Mouse (Mus musculus): Measurements from ENCODE around the gene Ctsj. TPM values are rescaled to one million over a fixed set of nuclear protein-coding genes. Genes with fewer than 3 reads are reported as not detected.
"Not testable (repeated sequence)": the region's sequence is repeated elsewhere in the genome, so short reads cannot be mapped to it uniquely, and the experiment has no call there.

Gene Ctsj
- polyA plus RNA-seq (2012; rRNA removed): not detected in 2 replicates

- Histone ChIP-seq H3K4me3 (ENCODE audit: insufficient read depth, low read depth, low read length) (no peak within 1 kb of the TSS), H3K27ac (ENCODE audit: insufficient read depth, low read depth, low read length) (no peak within 1 kb of the TSS), H3K36me3 (ENCODE audit: control insufficient read depth, insufficient read depth, low read length) (no peaks in the 10 kb centered on the region), H3K4me1 (ENCODE audit: control insufficient read depth, insufficient read depth, low read length) (no peaks in the 10 kb centered on the region), H3K27me3 (replicated peaks; ENCODE audit: control insufficient read depth, insufficient read depth, low read length) (no peaks in the 10 kb centered on the region)
- no peak for DNase-seq
- 72% methylated on average over 3 of the region's 3 CpGs for WGBS
- TF ChIP-seq POLR2A (IDR thresholded peaks at IDR 0.05; ENCODE audit: low read depth, low read length) (no peak), CTCF (conservative IDR thresholded peaks at IDR 0.05; ENCODE audit: insufficient read depth, insufficient read length, low read depth, low read length) (no peak)
These were observed at the start of gene Ctsj for GRCm38 (mm10) chr13:61005859-61006258. Gene Ctsj, minus strand, starts transcription at chr13:61005959.

DNA sequence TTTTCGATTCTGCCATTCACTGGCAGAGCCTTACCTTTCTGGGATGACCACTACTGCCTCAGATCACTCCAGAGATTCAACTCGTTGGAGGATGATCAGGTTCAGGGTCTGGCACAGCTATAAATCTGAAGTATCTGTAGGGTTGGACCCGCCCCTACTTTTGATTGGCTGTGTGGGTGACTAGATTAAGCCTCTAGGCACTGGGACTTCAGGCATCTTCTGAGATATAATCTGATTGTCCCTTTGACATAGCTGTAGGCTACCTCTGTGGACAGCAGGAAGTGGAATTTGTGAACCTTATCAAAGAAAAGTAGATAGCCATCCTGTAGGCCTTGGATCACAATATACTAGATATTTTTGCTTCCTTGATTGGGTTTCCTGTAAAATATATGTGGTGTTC, 34.8 kb upstream of the Ctsj start, which contains the start of gene Ctsq:
TSS of gene Ctsq (minus strand) at position 101 of the 400 bp plus-strand sequence.
- WGBS: 42% methylated on average over 3 of the region's 3 CpGs
- H3K4me1 ChIP-seq (ENCODE audit: control insufficient read depth, insufficient read depth, low read length): no peaks in the 10 kb centered on the region
- no peak for TF ChIP-seq POLR2A (IDR thresholded peaks at IDR 0.05; ENCODE audit: low read depth, low read length)
- no peak for TF ChIP-seq CTCF (conservative IDR thresholded peaks at IDR 0.05; ENCODE audit: insufficient read depth, insufficient read length, low read depth, low read length)

DNA sequence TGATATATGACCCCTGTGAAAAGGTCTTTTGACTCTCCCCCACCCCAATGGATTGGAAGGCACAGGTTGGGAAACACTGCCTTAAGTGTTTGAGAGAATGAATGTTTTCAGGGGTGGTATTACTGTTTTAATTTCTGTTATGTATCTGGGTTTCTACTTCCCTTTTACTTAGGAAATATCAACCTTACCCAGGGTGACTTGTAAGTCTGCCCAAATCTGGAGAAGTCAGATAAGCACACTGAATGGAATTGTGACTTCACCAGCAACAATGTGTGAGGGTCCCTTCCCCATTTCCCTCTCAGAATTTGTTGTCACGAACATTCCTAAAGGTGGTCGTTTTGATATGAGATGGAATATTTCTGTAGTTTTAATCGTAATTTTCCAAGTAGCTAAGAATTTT, 17.0 kb upstream of the Ctsj start:
- H3K27ac ChIP-seq (ENCODE audit: insufficient read depth, low read depth, low read length): no peak overlapping the region

More for the DNA sequence above, 34.8 kb upstream of the Ctsj start, which contains the start of gene Ctsq:
- Histone ChIP-seq H3K36me3 (ENCODE audit: control insufficient read depth, insufficient read depth, low read length) (no peaks in the 10 kb centered on the region), H3K27ac (ENCODE audit: insufficient read depth, low read depth, low read length) (no peak within 1 kb of the TSS), H3K4me3 (ENCODE audit: insufficient read depth, low read depth, low read length) (no peak within 1 kb of the TSS), H3K27me3 (replicated peaks; ENCODE audit: control insufficient read depth, insufficient read depth, low read length) (no peaks in the 10 kb centered on the region)
- no peak for DNase-seq

GRCm38 (mm10) chr13:61021844-61022243, 16.1 kb upstream of the Ctsj start:
- H3K4me3 ChIP-seq (ENCODE audit: insufficient read depth, low read depth, low read length): no peak overlapping the region
- 84% methylated on average over 6 of the region's 6 CpGs for WGBS
- TF ChIP-seq CTCF (conservative IDR thresholded peaks at IDR 0.05; ENCODE audit: insufficient read depth, insufficient read length, low read depth, low read length): no peak
- no peak for TF ChIP-seq POLR2A (IDR thresholded peaks at IDR 0.05; ENCODE audit: low read depth, low read length)
- H3K27ac ChIP-seq (ENCODE audit: insufficient read depth, low read depth, low read length): no peak overlapping the region
- no peaks in the 10 kb centered on the region for H3K36me3 ChIP-seq (ENCODE audit: control insufficient read depth, insufficient read depth, low read length)
- DNase-seq: no peak
- H3K4me1 ChIP-seq (ENCODE audit: control insufficient read depth, insufficient read depth, low read length): no peaks in the 10 kb centered on the region
- no peaks in the 10 kb centered on the region for H3K27me3 ChIP-seq (replicated peaks; ENCODE audit: control insufficient read depth, insufficient read depth, low read length)

More for the DNA sequence above, 17.0 kb upstream of the Ctsj start:
- Histone ChIP-seq H3K27me3 (replicated peaks; ENCODE audit: control insufficient read depth, insufficient read depth, low read length) (no peaks in the 10 kb centered on the region), H3K36me3 (ENCODE audit: control insufficient read depth, insufficient read depth, low read length) (no peaks in the 10 kb centered on the region), H3K4me3 (ENCODE audit: insufficient read depth, low read depth, low read length) (no peak overlapping the region), H3K4me1 (ENCODE audit: control insufficient read depth, insufficient read depth, low read length) (no peaks in the 10 kb centered on the region)
- TF ChIP-seq POLR2A (IDR thresholded peaks at IDR 0.05; ENCODE audit: low read depth, low read length) (no peak), CTCF (conservative IDR thresholded peaks at IDR 0.05; ENCODE audit: insufficient read depth, insufficient read length, low read depth, low read length) (no peak)
- WGBS: 85% methylated on average over 3 of the region's 3 CpGs
- no peak for DNase-seq

- no peak overlapping the region for H3K27ac ChIP-seq (ENCODE audit: insufficient read depth, low read depth, low read length)
- DNase-seq: no peak
- no peaks in the 10 kb centered on the region for H3K27me3 ChIP-seq (replicated peaks; ENCODE audit: control insufficient read depth, insufficient read depth, low read length)
- no peaks in the 10 kb centered on the region for H3K4me1 ChIP-seq (ENCODE audit: control insufficient read depth, insufficient read depth, low read length)
- no peaks in the 10 kb centered on the region for H3K36me3 ChIP-seq (ENCODE audit: control insufficient read depth, insufficient read depth, low read length)
- 75% methylated on average over 4 of the region's 4 CpGs for WGBS
- TF ChIP-seq CTCF (conservative IDR thresholded peaks at IDR 0.05; ENCODE audit: insufficient read depth, insufficient read length, low read depth, low read length): no peak
- no peak for TF ChIP-seq POLR2A (IDR thresholded peaks at IDR 0.05; ENCODE audit: low read depth, low read length)
- H3K4me3 ChIP-seq (ENCODE audit: insufficient read depth, low read depth, low read length): no peak overlapping the region
These were observed 4.4 kb upstream of the Ctsj start for GRCm38 (mm10) chr13:61010171-61010570.

- no peaks in the 10 kb centered on the region for H3K27me3 ChIP-seq (replicated peaks; ENCODE audit: control insufficient read depth, insufficient read depth, low read length)
- no peak overlapping the region for H3K4me3 ChIP-seq (ENCODE audit: insufficient read depth, low read depth, low read length)
- no peaks in the 10 kb centered on the region for H3K36me3 ChIP-seq (ENCODE audit: control insufficient read depth, insufficient read depth, low read length)
- WGBS: 42% methylated on average over 2 of the region's 2 CpGs
- TF ChIP-seq POLR2A (IDR thresholded peaks at IDR 0.05; ENCODE audit: low read depth, low read length) (no peak), CTCF (conservative IDR thresholded peaks at IDR 0.05; ENCODE audit: insufficient read depth, insufficient read length, low read depth, low read length) (no peak)
- H3K4me1 ChIP-seq (ENCODE audit: control insufficient read depth, insufficient read depth, low read length): no peaks in the 10 kb centered on the region
- no peak overlapping the region for H3K27ac ChIP-seq (ENCODE audit: insufficient read depth, low read depth, low read length)
- DNase-seq: no peak
These were observed 8.2 kb downstream of the Ctsj start for GRCm38 (mm10) chr13:60997600-60997999.

DNA sequence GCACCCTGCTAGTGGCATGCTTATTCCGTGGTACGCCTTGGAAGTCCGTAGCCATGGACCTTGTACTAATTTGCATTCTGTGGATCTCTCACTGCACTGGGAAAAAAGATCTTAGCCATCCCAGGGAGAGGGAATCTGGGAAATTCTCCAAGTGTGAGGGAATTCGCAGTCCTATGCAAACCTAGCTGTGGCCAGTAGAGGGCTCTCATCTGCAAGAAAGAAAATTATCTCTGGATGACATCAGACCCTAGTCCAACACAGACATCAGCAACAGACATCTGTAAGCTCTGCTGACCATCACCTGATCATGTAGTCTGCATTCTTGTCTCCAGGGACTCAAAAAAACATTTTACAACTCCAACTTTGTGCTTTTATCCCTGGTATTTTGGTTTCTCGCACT, 18.8 kb downstream of the Ctsj start:
- not testable (repeated sequence) for H3K4me1 ChIP-seq (ENCODE audit: control insufficient read depth, insufficient read depth, low read length); DNase-seq; H3K36me3 ChIP-seq (ENCODE audit: control insufficient read depth, insufficient read depth, low read length); H3K27me3 ChIP-seq (replicated peaks; ENCODE audit: control insufficient read depth, insufficient read depth, low read length); H3K27ac ChIP-seq (ENCODE audit: insufficient read depth, low read depth, low read length); H3K4me3 ChIP-seq (ENCODE audit: insufficient read depth, low read depth, low read length)
- WGBS: 70% methylated on average over 5 of the region's 5 CpGs

GRCm38 (mm10) chr13:60972319-60972718, 33.4 kb downstream of the Ctsj start:
- H3K4me3 ChIP-seq (ENCODE audit: insufficient read depth, low read depth, low read length); H3K27me3 ChIP-seq (replicated peaks; ENCODE audit: control insufficient read depth, insufficient read depth, low read length); H3K27ac ChIP-seq (ENCODE audit: insufficient read depth, low read depth, low read length); H3K4me1 ChIP-seq (ENCODE audit: control insufficient read depth, insufficient read depth, low read length); DNase-seq; H3K36me3 ChIP-seq (ENCODE audit: control insufficient read depth, insufficient read depth, low read length): not testable (repeated sequence)
- WGBS: 76% methylated on average over 4 of the region's 4 CpGs

DNA sequence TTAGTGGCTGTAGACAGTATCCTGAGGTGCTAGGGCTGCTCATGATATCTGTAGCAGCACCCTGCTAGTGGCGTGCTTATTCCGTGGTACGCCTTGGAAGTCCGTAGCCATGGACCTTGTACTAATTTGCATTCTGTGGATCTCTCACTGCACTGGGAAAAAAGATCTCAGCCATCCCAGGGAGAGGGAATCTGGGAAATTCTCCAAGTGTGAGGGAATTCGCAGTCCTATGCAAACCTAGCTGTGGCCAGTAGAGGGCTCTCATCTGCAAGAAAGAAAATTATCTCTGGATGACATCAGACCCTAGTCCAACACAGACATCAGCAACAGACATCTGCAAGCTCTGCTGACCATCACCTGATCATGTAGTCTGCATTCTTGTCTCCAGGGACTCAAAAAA, 41.8 kb downstream of the Ctsj start:
- DNase-seq: peak; percentile 9
- H3K4me3 ChIP-seq (ENCODE audit: insufficient read depth, low read depth, low read length); H3K27me3 ChIP-seq (replicated peaks; ENCODE audit: control insufficient read depth, insufficient read depth, low read length); H3K27ac ChIP-seq (ENCODE audit: insufficient read depth, low read depth, low read length); H3K4me1 ChIP-seq (ENCODE audit: control insufficient read depth, insufficient read depth, low read length); H3K36me3 ChIP-seq (ENCODE audit: control insufficient read depth, insufficient read depth, low read length): not testable (repeated sequence)
- WGBS: 24% methylated on average over 5 of the region's 5 CpGs
